Mouse (Mus musculus): Measurements from ENCODE around the gene Grid1.

The Grid1 gene

GRCm38 (mm10) chr14:35365177-35365944 lies 545.5 kb downstream of the Grid1 start:
- DNase-seq (ENCODE audit: low read depth in 1 of 2, low spot score in 2 of 2): no peak

- DNase-seq (ENCODE audit: low read depth in 1 of 2, low spot score in 2 of 2): no peak
These were observed 554.5 kb downstream of the Grid1 start for GRCm38 (mm10) chr14:35374374-35374773.

GRCm38 (mm10) chr14:35393591-35393990 lies 573.7 kb downstream of the Grid1 start:
- DNase-seq (ENCODE audit: low read depth in 1 of 2, low spot score in 2 of 2): no peak

DNA sequence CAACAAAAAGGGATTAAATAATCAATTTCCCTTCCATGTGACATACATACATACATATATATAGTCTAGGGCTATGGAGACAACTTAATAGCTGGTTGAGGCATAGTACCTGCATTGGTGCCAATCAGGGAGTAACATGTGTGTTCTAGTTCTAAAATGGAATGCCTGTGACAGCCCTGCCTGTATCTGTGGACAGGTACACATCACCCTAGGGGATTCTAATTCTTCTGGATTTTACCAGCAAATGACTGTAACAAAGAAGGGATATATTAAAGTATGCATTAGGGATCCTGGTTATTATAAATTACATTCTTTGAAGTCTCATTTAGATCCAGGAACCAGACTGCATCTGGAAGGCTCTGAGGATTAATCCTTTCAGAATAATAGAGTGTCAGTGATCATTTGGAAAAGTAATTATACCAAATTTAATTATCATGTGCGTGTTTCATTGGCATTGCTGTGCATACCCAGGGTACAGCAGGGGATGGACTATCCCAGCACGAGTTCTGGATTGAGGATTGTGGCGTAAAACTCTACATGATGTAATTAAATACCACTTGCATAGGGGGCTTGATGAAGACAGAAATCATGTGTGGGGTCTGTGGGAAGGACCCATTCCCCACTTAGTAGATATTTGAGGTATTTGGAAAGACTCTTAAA lies 584.5 kb downstream of the Grid1 start:
- no peak for DNase-seq (ENCODE audit: low read depth in 1 of 2, low spot score in 2 of 2)

- no peak for DNase-seq (ENCODE audit: low read depth in 1 of 2, low spot score in 2 of 2)
These were observed 610.4 kb downstream of the Grid1 start for GRCm38 (mm10) chr14:35430259-35430658.

DNA sequence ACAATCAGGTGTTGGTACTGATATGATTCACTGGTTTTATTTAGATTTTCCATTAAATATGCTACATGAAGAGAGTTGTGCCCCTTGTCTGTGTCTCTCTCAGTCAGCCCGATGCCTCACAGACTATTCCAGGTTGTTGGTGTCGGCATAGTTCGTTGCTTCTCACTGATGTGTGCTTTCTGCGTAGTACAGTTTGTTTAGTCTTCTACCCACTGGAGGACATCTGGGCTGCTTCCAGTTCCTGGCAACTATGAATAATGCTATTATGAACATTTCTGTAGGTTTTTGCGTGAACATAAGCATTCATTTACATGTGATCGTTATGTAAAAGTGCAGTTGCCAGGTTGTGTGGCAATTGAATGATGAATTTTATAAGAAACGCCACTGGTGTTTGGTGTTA lies 633.8 kb downstream of the Grid1 start:
- no peak for DNase-seq (ENCODE audit: low read depth in 1 of 2, low spot score in 2 of 2)

DNA sequence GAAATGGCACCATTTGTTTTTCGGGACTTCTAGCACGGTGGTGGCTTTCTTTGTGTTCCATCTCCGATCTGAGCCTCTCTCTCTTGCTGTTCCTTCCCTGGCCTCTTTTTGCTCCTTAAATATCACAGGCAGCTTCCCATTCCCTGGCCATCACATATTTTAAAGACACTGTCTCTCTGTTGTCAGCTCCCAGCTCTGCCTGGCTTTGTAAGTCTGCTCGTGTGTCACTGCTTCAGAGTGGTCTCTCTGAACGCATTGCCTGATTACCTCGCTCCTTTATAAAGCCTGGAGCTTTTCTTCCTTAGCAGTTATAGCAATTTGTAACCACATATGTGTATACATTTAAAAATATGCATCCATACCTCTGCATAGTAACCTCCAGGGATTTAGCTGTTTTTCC lies 648.3 kb downstream of the Grid1 start:
- DNase-seq (ENCODE audit: low read depth in 1 of 2, low spot score in 2 of 2): no peak

GRCm38 (mm10) chr14:35486017-35486416 lies 666.1 kb downstream of the Grid1 start:
- no peak for DNase-seq (ENCODE audit: low read depth in 1 of 2, low spot score in 2 of 2)

- no peak for DNase-seq (ENCODE audit: low read depth in 1 of 2, low spot score in 2 of 2)
These were observed 682.4 kb downstream of the Grid1 start for GRCm38 (mm10) chr14:35502324-35502723.

GRCm38 (mm10) chr14:35519402-35519801 lies 699.5 kb downstream of the Grid1 start:
- no peak for DNase-seq (ENCODE audit: low read depth in 1 of 2, low spot score in 2 of 2)

DNA sequence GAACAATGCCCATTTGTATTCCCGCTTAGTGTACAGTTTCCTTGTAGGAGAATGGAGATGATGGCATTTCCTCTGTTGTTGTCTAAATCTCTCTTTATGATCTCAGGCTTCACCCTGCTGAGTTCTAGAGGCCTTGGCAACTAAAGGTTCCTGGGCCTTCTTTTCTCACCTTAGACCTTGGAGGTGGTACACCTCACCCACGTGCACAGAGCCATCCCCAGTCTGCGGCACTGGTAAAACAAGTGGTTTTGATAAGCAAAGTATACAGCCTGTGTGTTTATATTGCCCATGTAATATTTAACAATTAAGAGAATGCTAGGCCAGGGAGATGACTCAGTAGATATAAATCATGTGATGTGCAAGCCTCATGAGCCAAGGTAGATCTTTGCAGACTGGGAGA lies 718.9 kb downstream of the Grid1 start:
- no peak for DNase-seq (ENCODE audit: low read depth in 1 of 2, low spot score in 2 of 2)

- DNase-seq (ENCODE audit: low read depth in 1 of 2, low spot score in 2 of 2): no peak
These were observed 721.5 kb downstream of the Grid1 start for GRCm38 (mm10) chr14:35541254-35541991.

DNA sequence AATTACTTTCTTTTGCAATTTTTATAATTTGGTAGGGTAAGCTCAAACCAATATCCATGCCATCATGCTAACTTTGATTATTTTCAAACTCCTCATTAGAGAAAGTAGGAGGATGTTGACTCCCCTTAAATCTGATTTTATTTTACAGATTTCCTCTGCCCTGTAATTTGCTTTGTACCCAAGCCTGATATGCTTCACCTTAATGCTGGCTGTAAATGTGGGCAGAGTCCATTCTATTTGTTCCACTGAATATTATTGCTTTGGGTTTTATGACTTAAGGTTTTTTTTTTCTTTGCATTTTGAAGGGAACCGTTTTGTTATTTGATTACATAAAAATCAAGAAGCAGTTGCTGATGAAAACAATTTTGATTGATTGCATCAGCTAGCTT lies 722.1 kb downstream of the Grid1 start:
- DNase-seq (ENCODE audit: low read depth in 1 of 2, low spot score in 2 of 2): no peak

DNA sequence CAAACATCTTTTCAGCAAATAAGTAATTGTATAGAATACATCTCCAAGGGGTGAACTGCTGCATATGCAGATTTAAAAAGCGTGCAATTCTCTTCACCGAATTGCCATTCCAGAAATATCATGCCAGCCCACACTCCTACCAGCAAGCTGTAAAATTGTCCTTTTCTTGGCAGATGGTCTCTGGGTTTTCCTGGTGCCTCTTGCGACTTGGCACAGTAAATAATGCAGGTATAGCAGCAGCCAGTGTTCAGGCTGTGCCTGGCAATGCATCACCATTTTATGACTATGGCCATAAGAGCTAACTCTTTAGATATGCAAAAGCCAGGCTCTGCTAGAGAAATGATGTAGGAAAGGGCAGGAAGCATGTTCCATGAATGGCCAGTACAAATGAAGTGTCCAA lies 734.4 kb downstream of the Grid1 start:
- DNase-seq (ENCODE audit: low read depth in 1 of 2, low spot score in 2 of 2): no peak

DNA sequence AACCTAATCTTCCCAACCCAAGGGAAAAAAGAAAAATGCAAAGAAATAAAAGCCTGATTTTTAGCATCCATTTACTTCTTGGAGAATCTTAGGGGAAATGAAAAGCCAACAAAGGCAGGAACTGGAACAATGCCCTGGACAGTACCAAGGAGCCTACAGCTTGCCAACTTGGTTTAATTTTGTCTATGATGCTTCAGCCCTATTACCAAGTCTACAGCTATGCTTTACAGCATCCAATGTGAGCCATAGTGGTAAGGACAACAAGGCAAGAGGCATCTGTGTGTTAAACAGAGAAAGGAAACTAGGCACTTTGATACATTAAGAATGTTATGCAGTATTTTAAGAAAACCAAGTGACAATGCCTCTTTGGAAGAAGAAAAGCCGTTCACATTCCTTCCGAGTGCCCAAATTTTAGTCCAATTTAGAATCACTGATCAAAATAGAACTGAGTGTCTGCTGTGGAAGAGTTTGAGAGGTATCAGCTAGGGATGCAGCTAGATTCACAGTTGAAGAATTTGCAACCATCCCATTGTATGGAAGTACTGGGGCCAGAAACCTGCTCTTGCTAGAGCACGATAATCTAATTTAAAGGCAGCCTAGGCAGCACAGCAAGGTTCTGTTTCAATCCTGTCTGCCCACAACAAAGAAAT lies 741.5 kb downstream of the Grid1 start:
- DNase-seq (ENCODE audit: low read depth in 1 of 2, low spot score in 2 of 2): no peak

- DNase-seq (ENCODE audit: low read depth in 1 of 2, low spot score in 2 of 2): no peak
These were observed 753.1 kb downstream of the Grid1 start for GRCm38 (mm10) chr14:35572991-35573502.

GRCm38 (mm10) chr14:35574489-35574888 lies 754.6 kb downstream of the Grid1 start:
- DNase-seq (ENCODE audit: low read depth in 1 of 2, low spot score in 2 of 2): no peak

DNA sequence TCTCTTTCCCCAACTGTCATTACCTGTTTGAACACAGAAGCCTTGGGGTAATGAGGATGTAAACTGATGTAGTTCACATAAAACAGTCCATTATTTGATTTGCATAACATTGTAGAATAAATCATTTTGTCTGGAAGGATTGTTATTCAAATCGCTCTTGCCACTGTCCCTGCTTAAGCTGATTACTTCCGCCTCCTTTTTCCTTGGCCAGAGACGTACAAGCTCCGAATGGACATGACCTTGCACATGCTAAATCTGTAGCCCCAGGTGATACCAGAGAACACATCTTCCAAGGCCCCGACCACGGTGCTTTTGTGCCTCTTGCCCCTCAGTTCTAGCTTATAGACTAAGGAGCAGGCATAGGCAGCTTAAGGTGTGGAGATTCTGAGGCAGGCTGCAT lies 755.4 kb downstream of the Grid1 start:
- DNase-seq (ENCODE audit: low read depth in 1 of 2, low spot score in 2 of 2): no peak

DNA sequence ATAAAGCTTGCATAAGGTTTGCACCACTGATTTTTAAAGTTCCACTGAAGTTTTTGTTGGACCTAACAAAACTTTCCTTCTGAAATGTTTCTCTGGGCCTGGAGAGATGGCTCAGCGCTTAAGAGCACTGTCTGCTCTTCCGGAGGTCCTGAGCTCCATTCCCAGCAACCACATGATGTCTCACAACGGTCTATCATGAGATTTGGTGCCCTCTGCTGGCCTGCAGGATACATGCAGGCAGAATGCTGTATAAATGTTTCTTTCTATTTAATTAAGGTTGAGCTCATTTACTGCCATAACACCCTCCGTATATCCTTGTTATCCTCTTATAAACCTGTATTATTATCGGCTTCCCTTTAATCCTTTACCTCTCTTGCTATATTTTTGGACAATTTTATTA lies 805.8 kb downstream of the Grid1 start:
- no peak for DNase-seq (ENCODE audit: low read depth in 1 of 2, low spot score in 2 of 2)
